In the genomic region with DNA sequence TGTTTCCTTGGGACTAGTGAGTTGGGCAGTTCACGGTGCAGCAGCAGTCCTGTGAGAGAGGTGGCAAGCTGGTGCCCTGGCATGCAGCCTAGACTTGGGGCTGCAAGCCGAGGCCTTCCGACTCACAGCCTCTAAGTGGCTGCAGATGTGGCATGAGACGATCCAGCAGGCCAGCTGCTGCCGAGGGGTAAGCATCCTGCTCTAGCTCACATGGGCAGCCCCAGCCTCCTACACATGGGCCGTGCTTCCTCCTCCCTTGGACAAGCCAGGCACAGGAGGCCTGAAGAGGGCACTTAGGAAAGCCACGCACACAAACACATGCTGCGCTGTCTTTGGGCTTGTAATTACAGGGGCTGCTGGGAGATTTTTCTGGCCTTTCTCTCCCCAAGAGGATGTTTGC, we compare ENCODE assay signal across 10 mouse cellular contexts. TPM values are rescaled to one million over a fixed set of nuclear protein-coding genes. Genes with fewer than 3 reads are reported as not detected.
DNase-seq lines count a peak whose midpoint lies in the region; ATAC-seq and TF ChIP-seq lines count a peak whose summit lies in the region.
"Had no signal": no experiment of that assay in that cellular context is flagged by ENCODE, and none has a peak within 500 bp of the region (broad histone marks: within the 10 kb centered on the region; RNA-seq: fewer than 3 reads in every experiment).

No protein-coding gene starts in this region.

- H3K27me3 ChIP-seq in hindbrain, embryonic 10.5 days (ENCODE audit: insufficient read depth, poor library complexity, severe bottlenecking), result no peaks in the 10 kb centered on the region
- no peaks in the 10 kb centered on the region for H3K27me3 ChIP-seq in hindbrain, embryonic 11.5 days (ENCODE audit: control insufficient read depth, insufficient read depth, low read length)
- H3K27me3 ChIP-seq in limb, embryonic 14.5 days (ENCODE audit: control insufficient read depth, insufficient read depth, low read length), result no peaks in the 10 kb centered on the region

- H3K9ac ChIP-seq in hindbrain, embryonic 11.5 days (ENCODE audit: low read depth, low read length), result no peak overlapping the region
- H3K9ac ChIP-seq in limb, embryonic 14.5 days (ENCODE audit: low read depth, low read length, severe bottlenecking), result peak overlapping the region; percentile 17; the same call in 1 of the 2 replicates

- peaks cover 32% of the 10 kb centered on the region for H3K4me1 ChIP-seq in hindbrain, embryonic 10.5 days (replicated peaks)
- H3K4me1 ChIP-seq in hindbrain, embryonic 11.5 days (replicated peaks; ENCODE audit: control insufficient read depth, insufficient read depth, low read length), result no peaks in the 10 kb centered on the region
- H3K4me1 ChIP-seq in limb, embryonic 14.5 days (ENCODE audit: control insufficient read depth, insufficient read depth, low read length), result peaks cover 47% of the 10 kb centered on the region

- H3K4me2 ChIP-seq in hindbrain, embryonic 11.5 days (replicated peaks; ENCODE audit: low read depth, low read length), result no peak overlapping the region
- no peak overlapping the region for H3K4me2 ChIP-seq in limb, embryonic 14.5 days (replicated peaks; ENCODE audit: low read depth, low read length, severe bottlenecking)

- peak overlapping the region; percentile 75 for H3K27ac ChIP-seq in hindbrain, embryonic 10.5 days
- H3K27ac ChIP-seq in hindbrain, embryonic 11.5 days (ENCODE audit: low read depth, low read length), result no peak overlapping the region
- peak overlapping the region; percentile 50; the same call in 1 of the 2 replicates for H3K27ac ChIP-seq in limb, embryonic 14.5 days (replicated peaks; ENCODE audit: low read depth, low read length)
- H3K27ac ChIP-seq: macrophage had no signal

- ATAC-seq in hindbrain, embryonic 11.5 days (ENCODE audit: low FRiP score), result no peak
- peak; percentile 78 for ATAC-seq in limb, embryonic 14.5 days (ENCODE audit: low FRiP score, low read depth)

- H3K9me3 ChIP-seq in hindbrain, embryonic 10.5 days, result no peaks in the 10 kb centered on the region
- no peaks in the 10 kb centered on the region for H3K9me3 ChIP-seq in hindbrain, embryonic 11.5 days (ENCODE audit: control insufficient read depth, low read length)
- no peaks in the 10 kb centered on the region for H3K9me3 ChIP-seq in limb, embryonic 14.5 days (ENCODE audit: control insufficient read depth, low read length)

- TF ChIP-seq POLR2A in limb, embryonic 14.5 days (IDR thresholded peaks at IDR 0.05; ENCODE audit: borderline replicate concordance, extremely low read depth, insufficient read depth, insufficient read length), result no peak

- WGBS in hindbrain, embryonic 10.5 days, result 68% methylated on average over 8 of the region's 8 CpGs
- WGBS in hindbrain, embryonic 11.5 days, result 51% methylated on average over 8 of the region's 8 CpGs
- 21% methylated on average over 8 of the region's 8 CpGs for WGBS in limb, embryonic 14.5 days

- DNase-seq in hindbrain, embryonic 10.5 days (ENCODE audit: low spot score), result peak; percentile 36
- DNase-seq in hindbrain, embryonic 11.5 days (ENCODE audit: low spot score), result no peak
- peak; percentile 19 for DNase-seq in brain, adult 2 months (ENCODE audit: low read depth, low spot score)
- DNase-seq in forelimb bud, embryonic 11.5 days (ENCODE audit: low read depth, low spot score), result peak; percentile 65
- peak; percentile 69 for DNase-seq in limb, embryonic 14.5 days (ENCODE audit: low spot score)
- no peak for DNase-seq in testis, postnatal 14 days (ENCODE audit: low spot score)
- DNase-seq in spleen, postnatal 10 days (ENCODE audit: low spot score in 2 of 2), result no peak
- no peak for DNase-seq in right cerebral cortex, postnatal 25 days

- H3K4me3 ChIP-seq in hindbrain, embryonic 10.5 days, result no peak overlapping the region
- no peak overlapping the region for H3K4me3 ChIP-seq in hindbrain, embryonic 11.5 days (ENCODE audit: low read depth, low read length)
- H3K4me3 ChIP-seq in limb, embryonic 14.5 days (replicated peaks; ENCODE audit: low read length), result no peak overlapping the region
- H3K4me3 ChIP-seq: erythroblast, embryonic 14.5 days had no signal

- no peaks in the 10 kb centered on the region for H3K36me3 ChIP-seq in hindbrain, embryonic 10.5 days
- H3K36me3 ChIP-seq in hindbrain, embryonic 11.5 days (ENCODE audit: control insufficient read depth, insufficient read depth, low read length), result no peaks in the 10 kb centered on the region
- H3K36me3 ChIP-seq in limb, embryonic 14.5 days (ENCODE audit: control insufficient read depth, insufficient read depth, low read length), result no peaks in the 10 kb centered on the region

RNA-seq across cellular contexts. Expression of a gene that starts 23.2 kb away (rescaled TPM):
- 1,866 and 1,915 TPM in 2 replicates for polyA plus RNA-seq in hindbrain, embryonic 10.5 days (2016; fragmentation: Nextera tagmentation; extraction: Ambion mirVana)
- 1,117 and 1,232 TPM in 2 replicates for polyA plus RNA-seq in hindbrain, embryonic 11.5 days (2014; fragmentation: Nextera tagmentation; extraction: Ambion mirVana)
- 635 and 800 TPM in 2 replicates for polyA plus RNA-seq in limb, embryonic 14.5 days (2012; rRNA removed)
- 716 and 755 TPM in 2 replicates for polyA plus RNA-seq in limb, embryonic 14.5 days (2014; fragmentation: Nextera tagmentation; extraction: Ambion mirVana)
- polyA plus RNA-seq: erythroblast, embryonic 14.5 days; macrophage had no signal

RNA-seq across cellular contexts. Expression of a gene that starts 53.4 kb away (rescaled TPM):
- polyA plus RNA-seq in hindbrain, embryonic 10.5 days (2016; fragmentation: Nextera tagmentation; extraction: Ambion mirVana), result 150 and 174 TPM in 2 replicates
- polyA plus RNA-seq in hindbrain, embryonic 11.5 days (2014; fragmentation: Nextera tagmentation; extraction: Ambion mirVana), result 155 and 176 TPM in 2 replicates
- 96.1 and 105 TPM in 2 replicates for polyA plus RNA-seq in limb, embryonic 14.5 days (2012; rRNA removed)
- 159 and 161 TPM in 2 replicates for polyA plus RNA-seq in limb, embryonic 14.5 days (2014; fragmentation: Nextera tagmentation; extraction: Ambion mirVana)

Comparison
In these comparisons a context has a peak if more than half of its experiments do, and no peak if none do; other contexts are left out.
1. DNase-seq: peak in hindbrain, embryonic 10.5 days (single experiment), brain, adult 2 months (single experiment), forelimb bud, embryonic 11.5 days (single experiment) and limb, embryonic 14.5 days (single experiment); none in hindbrain, embryonic 11.5 days (single experiment), testis, postnatal 14 days (single experiment), spleen, postnatal 10 days (0 of 2) and right cerebral cortex, postnatal 25 days (single experiment).